Mouse (Mus musculus) stomach, embryonic 14.5 days (tissue): ENCODE measurements around the gene Cer1. TPM values are rescaled to one million over a fixed set of nuclear protein-coding genes. Genes with fewer than 3 reads are reported as not detected.

Experiments used
- ATAC-seq: fragments of 200-750 bp; cut with Nextera tagmentation; 2 replicates; pipeline ENCODE4 v1.8.0; 2017; ENCODE audit warnings: low read depth, moderate TSS enrichment; ENCODE audit not compliant: insufficient number of reproducible peaks, insufficient read depth, low FRiP score
- H3K27ac ChIP-seq: fragments of 300-500 bp; sonication (generic); 2 replicates; pipeline ENCODE4 v1.5.1; 2014; ENCODE audit warnings: mild to moderate bottlenecking, low read length, moderate library complexity, mixed read lengths
- H3K27me3 ChIP-seq: fragments of 300-500 bp; sonication (generic); 2 replicates; pipeline ENCODE4 v1.6.1; 2014; ENCODE audit warnings: low read length, control low read depth, mixed read lengths; ENCODE audit not compliant: control insufficient read depth, insufficient read depth
- H3K36me3 ChIP-seq: fragments of 300-500 bp; sonication (generic); 2 replicates; pipeline ENCODE4 v1.6.1; 2014; ENCODE audit warnings: mild to moderate bottlenecking, control low read depth, low read length, moderate library complexity, mixed read lengths; ENCODE audit not compliant: control insufficient read depth, insufficient read depth
- H3K4me1 ChIP-seq: fragments of 300-500 bp; sonication (generic); 2 replicates; pipeline ENCODE4 v1.6.1; 2014; ENCODE audit warnings: low read length, control low read depth, mixed read lengths; ENCODE audit not compliant: control insufficient read depth, insufficient read depth
- H3K4me2 ChIP-seq: fragments of 300-500 bp; sonication (generic); replicated peaks from 2 replicates; pipeline ENCODE4 v1.6.1; 2014; ENCODE audit warnings: low read depth, low read length, control low read depth
- H3K4me3 ChIP-seq: fragments of 300-500 bp; sonication (generic); 2 replicates; pipeline ENCODE4 v1.5.1; 2014; ENCODE audit warnings: low read depth, low read length, control low read depth
- H3K9ac ChIP-seq: fragments of 300-500 bp; sonication (generic); replicated peaks from 2 replicates; pipeline ENCODE4 v1.6.1; 2014; ENCODE audit warnings: low read depth, mild to moderate bottlenecking, control low read depth, low read length, moderate library complexity, mixed read lengths
- H3K9me3 ChIP-seq: fragments of 300-500 bp; sonication (generic); 2 replicates; pipeline ENCODE4 v1.6.1; 2016; ENCODE audit warnings: low read depth, low read length, control low read depth; ENCODE audit not compliant: control insufficient read depth
- WGBS: fragments of 180-500 bp; shearing (Covaris S2); extraction: QIAGEN DNeasy Blood & Tissue Kit; methylation state at CpG from one replicate; pipeline ENCODE4 v1.1.7; 2014; 5-methylcytosine and 5-hydroxymethylcytosine counted together
- polyA plus RNA-seq: library from polyadenylated mRNA; unstranded; fragments of >200 nt; fragmentation: Nextera tagmentation; extraction: Ambion mirVana; gene quantifications from 2 replicates; pipeline ENCODE4 v1.2.1, GENCODE M21; 2014

Gene Cer1
- polyA plus RNA-seq, 1 experiment from 2014 or later, result not detected

- H3K4me3 ChIP-seq, result no peak overlapping the region
- H3K4me1 ChIP-seq, result peaks cover 17% of the 10 kb centered on the region
- no peak for ATAC-seq
- no peaks in the 10 kb centered on the region for H3K36me3 ChIP-seq
- no peaks in the 10 kb centered on the region for H3K27me3 ChIP-seq
- H3K4me2 ChIP-seq, result no peak overlapping the region
- no peaks in the 10 kb centered on the region for H3K9me3 ChIP-seq
- no peak overlapping the region for H3K9ac ChIP-seq
- no peak overlapping the region for H3K27ac ChIP-seq
- 73% methylated on average over 6 of the region's 6 CpGs for WGBS
Measured at GRCm38 (mm10) chr4:82870931-82871330, 14.0 kb downstream of the Cer1 start.

GRCm38 (mm10) chr4:82867731-82868445 is 17.1 kb downstream of the Cer1 start:
- WGBS, result 75% methylated on average over 5 of the region's 5 CpGs
- ATAC-seq, result no peak
- no peak overlapping the region for H3K9ac ChIP-seq
- no peaks in the 10 kb centered on the region for H3K36me3 ChIP-seq
- H3K4me3 ChIP-seq, result no peak overlapping the region
- H3K27me3 ChIP-seq, result no peaks in the 10 kb centered on the region
- peaks cover 9% of the 10 kb centered on the region for H3K4me1 ChIP-seq
- H3K9me3 ChIP-seq, result no peaks in the 10 kb centered on the region
- H3K4me2 ChIP-seq, result no peak overlapping the region
- no peak overlapping the region for H3K27ac ChIP-seq

- Histone ChIP-seq H3K27ac (no peak overlapping the region; the same call in 1 of the 2 replicates), H3K36me3 (no peaks in the 10 kb centered on the region), H3K27me3 (no peaks in the 10 kb centered on the region), H3K9ac (no peak overlapping the region), H3K4me3 (no peak overlapping the region), H3K9me3 (no peaks in the 10 kb centered on the region), H3K4me1 (peaks cover 1% of the 10 kb centered on the region; the same call in 1 of the 2 replicates), H3K4me2 (no peak overlapping the region)
- no peak for ATAC-seq
- WGBS, result 47% methylated on average over 4 of the region's 4 CpGs
Measured at GRCm38 (mm10) chr4:82867111-82867510, 17.8 kb downstream of the Cer1 start.

GRCm38 (mm10) chr4:82864974-82865699 is 19.8 kb downstream of the Cer1 start:
- Histone ChIP-seq H3K4me2 (no peak overlapping the region), H3K27ac (no peak overlapping the region), H3K9me3 (no peaks in the 10 kb centered on the region), H3K27me3 (no peaks in the 10 kb centered on the region), H3K36me3 (no peaks in the 10 kb centered on the region), H3K4me1 (no peaks in the 10 kb centered on the region), H3K4me3 (no peak overlapping the region), H3K9ac (no peak overlapping the region)
- ATAC-seq, result no peak
- WGBS, result 80% methylated on average over 8 of the region's 8 CpGs

- Histone ChIP-seq H3K4me1 (no peaks in the 10 kb centered on the region), H3K9ac (no peak overlapping the region), H3K9me3 (no peaks in the 10 kb centered on the region), H3K27ac (no peak overlapping the region), H3K4me3 (no peak overlapping the region), H3K4me2 (no peak overlapping the region), H3K27me3 (no peaks in the 10 kb centered on the region), H3K36me3 (no peaks in the 10 kb centered on the region)
- ATAC-seq, result no peak
- WGBS, result 91% methylated on average over 8 of the region's 8 CpGs
Measured at GRCm38 (mm10) chr4:82863316-82863715, 21.6 kb downstream of the Cer1 start.

GRCm38 (mm10) chr4:82861451-82861850 is 23.5 kb downstream of the Cer1 start:
- WGBS, result 95% methylated on average over 2 of the region's 2 CpGs
- ATAC-seq, result no peak
- Histone ChIP-seq H3K27ac (no peak overlapping the region), H3K36me3 (no peaks in the 10 kb centered on the region), H3K4me2 (no peak overlapping the region), H3K9me3 (no peaks in the 10 kb centered on the region), H3K27me3 (no peaks in the 10 kb centered on the region), H3K4me3 (no peak overlapping the region), H3K9ac (no peak overlapping the region), H3K4me1 (no peaks in the 10 kb centered on the region)

- Histone ChIP-seq H3K4me3 (no peak overlapping the region), H3K27me3 (no peaks in the 10 kb centered on the region), H3K9ac (no peak overlapping the region), H3K36me3 (no peaks in the 10 kb centered on the region), H3K4me2 (no peak overlapping the region), H3K27ac (no peak overlapping the region), H3K4me1 (no peaks in the 10 kb centered on the region), H3K9me3 (no peaks in the 10 kb centered on the region)
- no peak for ATAC-seq
- WGBS, result 51% methylated on average over 3 of the region's 3 CpGs
Measured at GRCm38 (mm10) chr4:82860566-82860965, 24.4 kb downstream of the Cer1 start.

- Histone ChIP-seq H3K9ac (peak within 1 kb of the TSS; percentile 78), H3K9me3 (no peaks in the 10 kb centered on the region), H3K4me1 (no peaks in the 10 kb centered on the region), H3K36me3 (no peaks in the 10 kb centered on the region), H3K4me3 (peak within 1 kb of the TSS; percentile 84), H3K4me2 (peak within 1 kb of the TSS; percentile 67), H3K27me3 (no peaks in the 10 kb centered on the region), H3K27ac (peak within 1 kb of the TSS; percentile 71; the same call in 1 of the 2 replicates)
- ATAC-seq, result peak; percentile 93
- WGBS, result under 1% methylated on average over 75 of the region's 82 CpGs
Measured at GRCm38 (mm10) chr4:82859131-82860125, 25.5 kb downstream of the Cer1 start, which contains the start of gene Zdhhc21. Gene Zdhhc21, minus strand, starts transcription at chr4:82859958.
